Mouse (Mus musculus) brain, adult 10 weeks (tissue): ENCODE measurements around the gene Olfr571. TPM values are rescaled to one million over a fixed set of nuclear protein-coding genes. Genes with fewer than 3 reads are reported as not detected.

Experiments
- polyA plus RNA-seq: library from polyadenylated mRNA; stranded (reverse); fragments of 350-450 nt; fragmentation: Illumina TruSeq; extraction: RNeasy Lipid Tissue Mini Kit (QIAGEN cat#74804); gene quantifications from one replicate; pipeline ENCODE4 v1.2.3, GENCODE M21; 2015; ENCODE audit warnings: low read depth, low replicate concordance

The Olfr571 gene
- polyA plus RNA-seq = not detected

GRCm38 (mm10) chr7:102917032-102917875 lies at the start of gene Olfr571:
Gene Olfr571 (minus strand): TSS chr7:102917536.

GRCm38 (mm10) chr7:102962360-102962759 lies 45.0 kb upstream of the Olfr571 start, which contains the start of gene Olfr576:
Gene Olfr576 (plus strand): TSS chr7:102962660.

GRCm38 (mm10) chr7:102958593-102958992 lies 41.3 kb upstream of the Olfr571 start, which contains the start of gene Olfr575:
Gene Olfr575 (minus strand): TSS chr7:102958775.

DNA sequence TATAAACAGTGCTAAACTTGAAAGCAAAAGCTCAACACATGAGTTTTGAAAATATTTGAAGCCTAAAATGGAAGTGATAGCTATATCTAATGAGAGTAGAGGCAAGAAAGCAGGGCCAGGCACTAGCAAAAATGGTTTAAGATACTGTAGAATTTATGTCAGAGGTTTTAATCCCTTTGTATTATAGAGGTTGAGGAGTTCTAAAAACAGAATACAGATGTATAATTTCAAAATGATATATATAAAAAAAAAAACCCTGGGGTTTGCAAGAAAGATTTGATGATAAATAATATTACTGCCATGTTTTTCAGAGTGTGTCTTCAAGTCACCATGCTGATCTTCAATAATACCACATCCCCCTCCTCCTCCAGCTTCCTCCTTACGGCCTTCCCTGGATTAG lies 30.8 kb upstream of the Olfr571 start, which contains the start of gene Olfr574:
TSS of gene Olfr574 (plus strand) at position 301 of the 400 bp plus-strand sequence.

GRCm38 (mm10) chr7:102942475-102942874 lies 25.1 kb upstream of the Olfr571 start, which contains the start of gene Olfr573-ps1:
Gene Olfr573-ps1 (minus strand): TSS chr7:102942575.

GRCm38 (mm10) chr7:102924109-102924508 lies 6.8 kb upstream of the Olfr571 start, which contains the start of gene Olfr572:
Gene Olfr572 (plus strand): TSS chr7:102924409.

GRCm38 (mm10) chr7:102890782-102891181 lies 26.6 kb downstream of the Olfr571 start, which contains the start of gene Olfr569:
Gene Olfr569 (minus strand): TSS chr7:102890882.

DNA sequence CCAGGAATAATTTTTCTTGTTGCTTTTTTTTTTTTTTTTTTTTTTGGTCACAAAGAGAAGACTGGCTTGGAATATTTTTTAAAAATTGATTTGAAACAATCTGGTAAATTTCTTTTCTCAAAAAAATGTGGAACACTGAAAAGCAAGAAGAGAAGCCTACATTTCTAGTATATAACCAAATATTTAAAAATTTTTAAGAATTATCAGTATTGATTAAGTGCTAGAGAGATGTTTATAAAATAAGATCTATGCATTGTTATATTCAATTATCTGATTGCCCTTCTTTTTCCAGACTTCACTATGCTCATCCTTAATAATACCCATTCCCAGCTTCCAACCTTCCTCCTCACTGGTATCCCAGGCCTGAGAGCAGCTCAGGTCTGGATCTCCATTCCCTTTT lies 40.5 kb downstream of the Olfr571 start, which contains the start of gene Olfr568:
TSS of gene Olfr568 (plus strand) at position 301 of the 400 bp plus-strand sequence.

DNA sequence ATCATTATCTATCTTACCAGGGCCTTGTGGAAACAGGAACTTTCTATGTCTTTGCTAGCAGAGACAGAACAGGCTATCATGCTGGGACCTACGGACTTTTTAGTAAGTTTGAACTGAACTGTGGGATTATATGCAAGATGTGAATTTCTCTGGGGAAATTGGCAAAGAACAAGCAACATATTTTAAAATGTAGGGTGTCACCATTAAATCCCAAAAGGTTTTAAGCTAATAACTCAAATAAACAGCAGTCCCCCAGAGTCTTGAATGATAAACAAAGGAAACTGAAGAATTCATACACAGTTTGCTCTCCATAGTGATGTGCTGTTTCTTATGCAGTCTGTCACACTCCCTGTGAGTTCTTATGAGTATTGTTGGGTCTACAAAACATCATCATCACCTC lies 58.7 kb downstream of the Olfr571 start, which contains the start of gene Olfr566:
TSS of gene Olfr566 (minus strand) at position 101 of the 400 bp plus-strand sequence.

Other genes with a start within 250 kb of the Olfr571 start
- 6.1 TPM for gene Trim68, start 230.2 kb downstream of the Olfr571 start, polyA plus RNA-seq
- gene Olfr557, start 221.6 kb downstream of the Olfr571 start, polyA plus RNA-seq = not detected
- 1.0 TPM for gene Olfr558, start 215.3 kb downstream of the Olfr571 start, polyA plus RNA-seq
- gene Olfr33, start 198.5 kb downstream of the Olfr571 start, polyA plus RNA-seq = not detected
- not detected for gene Olfr559, start 190.0 kb downstream of the Olfr571 start, polyA plus RNA-seq
- 0.33 TPM for gene Olfr560, start 158.2 kb downstream of the Olfr571 start, polyA plus RNA-seq
- 1.1 TPM for gene Olfr78, start 158.1 kb downstream of the Olfr571 start, polyA plus RNA-seq
- gene Olfr561, start 146.3 kb downstream of the Olfr571 start, polyA plus RNA-seq = not detected
- gene Olfr564, start 114.1 kb downstream of the Olfr571 start, polyA plus RNA-seq = not detected
- not detected for gene Olfr566, start 58.8 kb downstream of the Olfr571 start, polyA plus RNA-seq
- gene Olfr568, start 40.4 kb downstream of the Olfr571 start, polyA plus RNA-seq = not detected
- not detected for gene Olfr569, start 26.7 kb downstream of the Olfr571 start, polyA plus RNA-seq
- gene Olfr570, start 23.0 kb downstream of the Olfr571 start, polyA plus RNA-seq = not detected
- gene Olfr572, start 6.9 kb upstream of the Olfr571 start, polyA plus RNA-seq = not detected
- gene Olfr573-ps1, start 25.0 kb upstream of the Olfr571 start, polyA plus RNA-seq = not detected
- gene Olfr574, start 30.9 kb upstream of the Olfr571 start, polyA plus RNA-seq = not detected
- not detected for gene Olfr575, start 41.2 kb upstream of the Olfr571 start, polyA plus RNA-seq
- not detected for gene Olfr576, start 45.1 kb upstream of the Olfr571 start, polyA plus RNA-seq
- not detected for gene Olfr577, start 58.4 kb upstream of the Olfr571 start, polyA plus RNA-seq
- gene Olfr578, start 71.8 kb upstream of the Olfr571 start, polyA plus RNA-seq = not detected
- gene Olfr582, start 120.5 kb upstream of the Olfr571 start, polyA plus RNA-seq = not detected
- not detected for gene Olfr583, start 133.8 kb upstream of the Olfr571 start, polyA plus RNA-seq
- gene Olfr584, start 164.3 kb upstream of the Olfr571 start, polyA plus RNA-seq = not detected
- gene Olfr585, start 180.2 kb upstream of the Olfr571 start, polyA plus RNA-seq = not detected
- gene Olfr586, start 208.1 kb upstream of the Olfr571 start, polyA plus RNA-seq = not detected
- not detected for gene Olfr588-ps1, start 223.3 kb upstream of the Olfr571 start, polyA plus RNA-seq
- gene Olfr589, start 238.8 kb upstream of the Olfr571 start, polyA plus RNA-seq = not detected